In the genomic region with DNA sequence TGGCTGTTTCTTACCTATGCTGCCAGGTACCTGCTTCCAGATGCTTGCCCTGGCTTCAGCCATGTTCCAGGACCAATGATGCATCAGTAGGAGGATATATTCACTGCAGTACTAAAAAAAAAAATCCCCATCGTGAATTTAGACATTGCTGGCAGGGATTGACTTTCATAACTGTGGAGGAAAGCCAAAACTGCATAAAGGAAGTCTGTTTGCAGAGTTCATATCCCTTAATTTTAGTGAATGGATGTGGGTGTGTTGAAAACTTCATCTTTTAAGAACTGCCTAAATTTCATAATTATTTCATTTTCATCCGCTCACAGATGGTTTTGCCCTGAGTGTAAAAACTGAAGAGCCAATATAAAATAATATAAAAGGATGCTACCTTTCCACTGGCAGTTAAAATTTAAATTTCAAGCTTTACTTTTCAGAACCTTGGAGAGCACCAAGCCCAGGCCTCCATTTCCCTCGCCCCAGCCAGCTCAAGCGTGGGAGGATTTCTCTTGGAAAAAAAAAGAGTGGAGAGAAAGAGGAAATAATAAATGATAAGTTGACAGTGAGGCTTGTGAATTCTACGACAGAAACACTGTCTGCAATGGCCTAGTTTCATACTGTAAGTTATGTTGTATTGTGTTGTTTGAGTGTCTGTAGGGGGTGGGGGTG, we compare ENCODE assay signal across 13 mouse cellular contexts. TPM values are rescaled to one million over a fixed set of nuclear protein-coding genes. Genes with fewer than 3 reads are reported as not detected.
A peak's percentile ranks its signal among the peaks of the same experiment; 100 is the strongest.
DNase-seq lines count a peak whose midpoint lies in the region; ATAC-seq and TF ChIP-seq lines count a peak whose summit lies in the region.
"Had no signal": no experiment of that assay in that cellular context is flagged by ENCODE, and none has a peak within 500 bp of the region (broad histone marks: within the 10 kb centered on the region; RNA-seq: fewer than 3 reads in every experiment).

No protein-coding gene starts in this region.

- no peak overlapping the region for H3K4me3 ChIP-seq in lung, postnatal 0 days (ENCODE audit: low read depth, low read length)
- no peak overlapping the region for H3K4me3 ChIP-seq in lung, adult 2 months (replicated peaks; ENCODE audit: extremely low read depth, low read depth, low read length)
- H3K4me3 ChIP-seq: heart, adult 2 months; liver, embryonic 15.5 days; neural tube, embryonic 12.5 days had no signal

- no peak for ATAC-seq in lung, postnatal 0 days

- H3K4me1 ChIP-seq in lung, postnatal 0 days (ENCODE audit: insufficient read depth, low read depth, low read length), result no peaks in the 10 kb centered on the region
- no peaks in the 10 kb centered on the region for H3K4me1 ChIP-seq in lung, adult 2 months (ENCODE audit: control insufficient read depth, insufficient read depth, low read length)
- H3K4me1 ChIP-seq: liver, embryonic 15.5 days; neural tube, embryonic 12.5 days had no signal

- no peak overlapping the region for H3K9ac ChIP-seq in lung, postnatal 0 days (replicated peaks; ENCODE audit: low read depth)
- H3K9ac ChIP-seq: liver, embryonic 15.5 days; neural tube, embryonic 12.5 days had no signal

- no peaks in the 10 kb centered on the region for H3K27me3 ChIP-seq in lung, postnatal 0 days (replicated peaks; ENCODE audit: insufficient read depth, low read length)
- H3K27me3 ChIP-seq: liver, embryonic 15.5 days; neural tube, embryonic 12.5 days had no signal

- 14% methylated on average over 5 of the region's 5 CpGs for WGBS in lung, postnatal 0 days
- WGBS in lung, adult 2 months, result 19% methylated on average over 5 of the region's 5 CpGs

- DNase-seq in frontal cortex, adult 2 months (ENCODE audit: extremely low spot score in 1 of 2, low spot score in 1 of 2), result peak; percentile 15 to 77
- no peak for DNase-seq in frontal cortex, postnatal 10 days (ENCODE audit: low spot score in 2 of 2)
- peak; percentile 41 for DNase-seq in lung, postnatal 0 days (ENCODE audit: low spot score)
- no peak for DNase-seq in lung, adult 2 months
- peak; percentile 13 for DNase-seq in c-Kit-positive CD71-negative TER-119-negative erythroid progenitor cells, embryonic 14.5 days (ENCODE audit: low read depth)
- DNase-seq in mesoderm, embryonic 11.5 days (ENCODE audit: low read depth, low spot score), result peak; percentile 62
- DNase-seq in cerebellum, adult 9-11 months, result no peak
- no peak for DNase-seq in cerebellum, adult 11 months
- DNase-seq: adrenal gland, adult 8-10 months; heart, adult 2 months; kidney, postnatal 25 days had no signal

- H3K27ac ChIP-seq in lung, postnatal 0 days (ENCODE audit: low read length), result no peak overlapping the region
- H3K27ac ChIP-seq: heart, adult 2 months; liver, embryonic 15.5 days; neural tube, embryonic 12.5 days had no signal

- no peak overlapping the region for H3K4me2 ChIP-seq in lung, postnatal 0 days (replicated peaks; ENCODE audit: low read depth, low read length)
- H3K4me2 ChIP-seq: liver, embryonic 15.5 days; neural tube, embryonic 12.5 days had no signal

- no peak for TF ChIP-seq CTCF in lung, postnatal 0 days (IDR thresholded peaks at IDR 0.05)
- TF ChIP-seq CTCF in lung, adult 2 months (IDR thresholded peaks at IDR 0.05; ENCODE audit: insufficient read depth, low read length), result no peak

- TF ChIP-seq EP300 in lung, postnatal 0 days (IDR thresholded peaks at IDR 0.05), result no peak

- H3K36me3 ChIP-seq in lung, postnatal 0 days (ENCODE audit: insufficient read depth, low read length), result no peaks in the 10 kb centered on the region
- H3K36me3 ChIP-seq: liver, embryonic 15.5 days; neural tube, embryonic 12.5 days had no signal

- no peaks in the 10 kb centered on the region for H3K9me3 ChIP-seq in lung, postnatal 0 days (ENCODE audit: low read length)
- H3K9me3 ChIP-seq: liver, embryonic 15.5 days; neural tube, embryonic 12.5 days had no signal

- no peak for TF ChIP-seq POLR2A in lung, adult 2 months (IDR thresholded peaks at IDR 0.05; ENCODE audit: borderline replicate concordance, extremely low read depth, low read depth, low read length)

RNA-seq across cellular contexts. Expression of gene Akt3, which starts 50.3 kb away (rescaled TPM):
- 44.3 and 47.3 TPM in 2 replicates for polyA plus RNA-seq in frontal cortex, adult 2 months (2012; rRNA removed)
- 4.0 and 5.0 TPM in 2 replicates for polyA plus RNA-seq in lung, postnatal 0 days (2015; fragmentation: Nextera tagmentation; extraction: Ambion mirVana)
- 10.0 and 15.1 TPM in 2 replicates for polyA plus RNA-seq in lung, adult 2 months (2012; rRNA removed)

Comparison
In these comparisons a context has a peak if more than half of its experiments do, and no peak if none do; other contexts are left out.
1. DNase-seq: peak in frontal cortex, adult 2 months (2 of 2), lung, postnatal 0 days (single experiment), c-Kit-positive CD71-negative TER-119-negative erythroid progenitor cells, embryonic 14.5 days (single experiment) and mesoderm, embryonic 11.5 days (single experiment); none in frontal cortex, postnatal 10 days (0 of 2), lung, adult 2 months (single experiment), cerebellum, adult 9-11 months (single experiment) and cerebellum, adult 11 months (single experiment).